Mouse (Mus musculus) E14TG2a.4 (cell line): ENCODE data around the gene 4930404N11Rik.

Experiments used
- H3K27me3 ChIP-seq: 2 replicates; pipeline ENCODE4 v1.6.1; 2014; ENCODE audit warnings: low read length, control low read depth; ENCODE audit not compliant: insufficient read depth
- H3K36me3 ChIP-seq: 2 replicates; pipeline ENCODE4 v1.6.1; 2014; ENCODE audit warnings: low read length, control low read depth; ENCODE audit not compliant: insufficient read depth
- H3K4me1 ChIP-seq: replicated peaks from 2 replicates; pipeline ENCODE4 v1.6.1; 2014; ENCODE audit warnings: low read depth, low read length, control low read depth
- H3K4me3 ChIP-seq: replicated peaks from 2 replicates; pipeline ENCODE4 v1.5.1; 2014; ENCODE audit warnings: mild to moderate bottlenecking, low read length
- H3K9me3 ChIP-seq: 2 replicates; pipeline ENCODE4 v1.6.1; 2014; ENCODE audit warnings: low read length, control low read depth
- CTCF ChIP-seq: conservative IDR thresholded peaks from 2 replicates; pipeline ENCODE4 v1.5.1; 2014; ENCODE audit warnings: low read length
- NANOG ChIP-seq: IDR thresholded peaks from 2 replicates; pipeline ENCODE4 v1.6.1; 2014; ENCODE audit warnings: borderline replicate concordance, low read length, mixed read lengths
- POU5F1 ChIP-seq: IDR thresholded peaks from 2 replicates; pipeline ENCODE4 v1.6.1; 2014; ENCODE audit warnings: low read length, borderline replicate concordance

The 4930404N11Rik gene

GRCm38 (mm10) chr10:81355533-81355932 is 10.1 kb downstream of the 4930404N11Rik start:
- Histone ChIP-seq H3K4me3 (peak overlapping the region; percentile 93; the same call in 1 of the 2 replicates), H3K9me3 (no peaks in the 10 kb centered on the region), H3K27me3 (no peaks in the 10 kb centered on the region), H3K4me1 (peaks cover 91% of the 10 kb centered on the region), H3K36me3 (peaks cover 21% of the 10 kb centered on the region)
- TF ChIP-seq POU5F1 (no peak), CTCF (no peak)

DNA sequence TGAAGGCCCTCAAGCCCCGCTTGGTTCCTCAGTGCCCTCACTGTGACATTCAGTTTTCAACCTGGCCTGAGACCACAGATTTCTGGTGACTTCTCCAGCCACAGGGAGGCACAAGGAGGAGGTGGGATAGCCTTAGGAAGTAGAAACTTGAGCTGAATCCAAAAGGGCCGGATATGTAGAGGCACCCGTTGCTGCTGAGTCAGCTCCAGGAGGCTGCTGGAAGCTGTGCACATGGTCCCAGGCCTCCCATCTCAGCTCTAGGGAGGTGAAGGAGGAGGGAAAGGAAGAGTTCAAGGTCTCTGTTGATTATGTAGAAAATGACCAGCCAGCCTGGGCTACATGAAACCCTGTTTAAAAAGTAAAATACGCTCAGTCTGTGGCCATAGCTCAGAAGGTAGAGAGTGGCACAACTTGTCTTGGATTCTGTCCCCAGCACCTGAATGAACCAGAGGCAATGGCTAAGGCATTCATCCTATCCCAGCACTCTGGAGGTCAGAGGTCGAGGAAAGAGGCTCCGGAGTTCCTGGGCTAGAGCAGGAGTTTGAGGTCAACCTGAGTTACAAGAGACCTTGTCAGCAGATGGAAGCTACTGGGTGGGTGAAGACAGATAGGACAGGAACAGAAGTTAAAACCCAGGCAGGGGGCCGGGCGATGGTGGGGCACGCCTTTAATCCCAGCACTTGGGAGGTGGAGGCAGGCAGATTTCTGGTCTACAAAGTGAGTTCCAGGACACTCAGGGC is 10.7 kb downstream of the 4930404N11Rik start:
- Histone ChIP-seq H3K4me3 (peak overlapping the region; percentile 50), H3K4me1 (peaks cover 85% of the 10 kb centered on the region), H3K9me3 (no peaks in the 10 kb centered on the region), H3K27me3 (no peaks in the 10 kb centered on the region), H3K36me3 (peaks cover 15% of the 10 kb centered on the region)
- TF ChIP-seq NANOG (no peak), POU5F1 (no peak), CTCF (no peak)

DNA sequence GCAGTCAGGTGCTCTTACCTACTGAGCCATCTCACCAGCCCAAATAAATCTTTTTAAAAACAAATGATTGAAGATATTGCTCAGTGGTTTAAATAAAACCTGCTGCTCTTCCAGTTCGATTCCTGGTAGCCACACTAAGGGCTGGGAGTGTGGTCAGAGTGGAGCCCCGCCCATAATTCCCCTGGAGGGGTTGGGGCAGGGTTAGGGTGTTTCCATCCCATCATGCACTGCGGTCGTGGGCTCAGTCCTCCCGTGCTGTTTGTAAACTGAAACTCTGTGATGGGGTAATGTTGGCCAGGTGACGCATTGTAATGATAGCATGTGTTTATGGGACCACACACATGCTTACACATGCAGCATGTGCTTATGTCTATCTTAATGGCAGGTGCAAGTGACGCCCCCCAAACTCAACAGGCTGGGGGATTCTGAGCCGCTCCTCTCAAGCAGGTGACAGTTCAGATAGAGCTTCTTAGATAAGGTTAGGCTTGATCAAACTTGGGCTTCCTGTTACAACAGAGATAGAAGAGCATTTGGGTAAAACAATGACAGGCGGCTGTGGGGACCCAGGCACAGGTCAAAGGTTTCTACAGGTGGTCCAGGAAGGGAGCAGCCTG is 13.8 kb downstream of the 4930404N11Rik start:
- TF ChIP-seq CTCF (no peak), NANOG (no peak), POU5F1 (no peak)

DNA sequence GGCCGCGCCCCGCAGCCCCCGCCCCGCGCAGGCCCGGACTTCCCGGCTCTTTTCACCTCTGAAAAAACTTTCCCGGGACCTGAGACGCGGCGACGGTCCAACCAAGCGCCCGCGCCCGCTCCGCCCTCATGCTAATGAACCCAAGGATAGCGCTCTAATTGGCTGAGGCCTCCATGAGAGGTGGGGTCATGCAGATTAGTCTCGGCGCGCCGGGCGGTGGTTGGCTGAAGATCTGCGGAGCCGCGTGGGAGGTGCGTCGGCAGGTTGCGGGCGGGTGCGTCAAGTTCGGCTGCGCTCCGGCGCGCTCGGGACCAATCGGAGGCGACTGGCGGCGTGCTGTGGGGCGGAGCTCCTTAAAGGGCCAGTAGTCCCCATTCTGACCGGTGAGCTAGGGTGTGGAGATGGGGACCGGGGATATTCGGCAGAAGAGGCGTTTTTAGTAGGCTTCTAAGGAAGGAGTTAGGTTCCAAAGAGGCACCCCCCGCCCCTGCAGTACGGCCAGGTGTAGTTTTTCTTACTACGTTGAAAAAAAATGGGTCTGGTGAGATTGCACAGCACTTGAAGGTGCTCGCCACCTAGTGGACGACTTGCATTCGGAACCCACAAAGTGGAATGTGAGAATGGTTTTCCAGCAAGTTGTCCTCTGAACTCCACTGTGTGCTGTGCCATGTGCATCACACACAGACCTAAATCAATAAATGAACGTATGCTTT is 15.1 kb downstream of the 4930404N11Rik start, which contains the start of gene Hmg20b:
Hmg20b (minus strand) TSS at position 130 of the 713 bp plus-strand sequence.
- Histone ChIP-seq H3K4me1 (peaks cover 88% of the 10 kb centered on the region), H3K9me3 (no peaks in the 10 kb centered on the region), H3K4me3 (peak within 1 kb of the TSS; percentile 97), H3K36me3 (peaks cover 24% of the 10 kb centered on the region), H3K27me3 (peaks cover 3% of the 10 kb centered on the region)
- TF ChIP-seq CTCF, result peak; percentile 90
- TF ChIP-seq NANOG, result no peak

More for the DNA sequence above, 13.8 kb downstream of the 4930404N11Rik start:
- Histone ChIP-seq H3K36me3 (peaks cover 18% of the 10 kb centered on the region), H3K27me3 (no peaks in the 10 kb centered on the region), H3K9me3 (no peaks in the 10 kb centered on the region), H3K4me3 (peak overlapping the region; percentile 97), H3K4me1 (peaks cover 90% of the 10 kb centered on the region)

DNA sequence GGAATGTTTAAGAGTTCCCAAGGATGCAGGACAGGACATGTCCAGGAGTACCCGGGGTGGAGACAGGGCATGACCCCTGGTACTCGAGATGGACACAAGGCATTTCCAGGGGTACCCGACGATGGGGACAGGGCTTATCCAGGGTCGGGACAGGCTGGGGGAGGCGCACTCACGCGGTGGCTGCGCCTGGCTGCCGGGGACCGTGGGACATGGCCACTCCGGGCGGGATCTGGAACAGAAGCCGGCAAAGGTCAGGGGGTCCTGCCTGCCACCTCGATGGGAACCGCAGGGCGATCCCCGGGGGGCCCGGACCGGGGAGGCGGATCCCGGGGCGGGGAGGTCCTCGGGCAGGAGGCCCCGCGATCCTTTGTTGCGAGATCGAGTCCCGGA is 15.7 kb downstream of the 4930404N11Rik start:
- Histone ChIP-seq H3K27me3 (peaks cover 7% of the 10 kb centered on the region), H3K9me3 (no peaks in the 10 kb centered on the region), H3K4me3 (peak overlapping the region; percentile 97), H3K36me3 (peaks cover 29% of the 10 kb centered on the region), H3K4me1 (peaks cover 89% of the 10 kb centered on the region)
- TF ChIP-seq CTCF (no peak), NANOG (no peak), POU5F1 (no peak)

DNA sequence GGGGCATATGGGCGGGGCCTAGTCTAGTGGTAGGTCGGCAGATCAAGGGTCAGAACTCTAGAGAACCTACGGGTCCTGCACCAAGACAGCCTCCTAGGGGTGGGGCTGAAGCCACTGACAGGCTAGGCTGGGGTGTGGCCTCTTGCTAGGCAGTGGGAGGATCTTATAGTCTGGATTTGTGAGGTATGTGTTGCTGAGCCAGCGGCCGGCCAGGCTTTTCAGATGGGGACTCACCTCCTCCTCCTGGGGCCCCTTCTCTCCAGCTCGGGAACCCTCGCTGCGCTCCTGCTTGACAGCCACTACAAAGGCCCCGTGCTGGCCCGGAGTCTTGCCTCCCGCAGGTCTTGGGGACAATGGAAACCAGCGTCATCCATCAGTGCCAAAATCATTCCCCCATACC is 16.5 kb downstream of the 4930404N11Rik start:
- TF ChIP-seq NANOG, result no peak
- TF ChIP-seq CTCF, result no peak; the same call in 1 of the 2 replicates
- no peak for TF ChIP-seq POU5F1
- peaks cover 14% of the 10 kb centered on the region for H3K27me3 ChIP-seq

DNA sequence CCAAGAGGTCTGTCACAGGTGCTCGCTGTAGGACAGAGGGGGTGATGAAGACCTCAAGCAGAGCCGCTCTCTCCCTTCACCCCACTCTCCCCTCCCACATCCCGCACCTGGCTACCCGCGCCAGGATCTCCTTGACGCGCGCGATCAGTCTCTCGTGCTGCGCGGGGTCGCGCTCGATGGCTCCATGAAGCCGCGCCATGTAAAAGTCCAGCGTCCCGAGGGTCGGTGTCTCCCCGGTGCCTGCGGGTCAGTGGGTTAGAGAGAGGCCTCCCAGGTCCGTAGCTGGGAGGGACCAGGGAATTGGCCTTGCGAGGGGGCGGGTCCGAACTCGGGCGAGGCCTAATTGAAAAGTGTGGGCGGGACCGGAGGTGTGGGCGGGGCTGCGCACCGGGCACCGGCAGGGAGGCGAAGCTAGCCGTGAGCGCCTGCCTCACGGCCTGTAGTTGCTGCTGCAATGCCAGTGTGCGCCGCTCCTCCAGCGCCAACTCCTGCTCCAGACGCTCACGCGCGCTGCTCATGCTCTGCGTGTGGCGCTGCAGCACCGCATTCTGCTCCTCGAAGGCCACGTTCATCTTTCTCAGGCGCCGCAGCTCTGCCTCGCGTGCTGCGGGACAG is 19.1 kb downstream of the 4930404N11Rik start:
- Histone ChIP-seq H3K9me3 (no peaks in the 10 kb centered on the region), H3K27me3 (peaks cover 37% of the 10 kb centered on the region), H3K4me1 (peaks cover 78% of the 10 kb centered on the region), H3K4me3 (peak overlapping the region; percentile 76), H3K36me3 (peaks cover 29% of the 10 kb centered on the region)
- no peak for TF ChIP-seq POU5F1
- no peak for TF ChIP-seq CTCF
- no peak for TF ChIP-seq NANOG

More for the DNA sequence above, 16.5 kb downstream of the 4930404N11Rik start:
- Histone ChIP-seq H3K4me3 (peak overlapping the region; percentile 97), H3K36me3 (peaks cover 29% of the 10 kb centered on the region), H3K4me1 (peaks cover 85% of the 10 kb centered on the region), H3K9me3 (no peaks in the 10 kb centered on the region)

GRCm38 (mm10) chr10:81345162-81345534 is 20.5 kb downstream of the 4930404N11Rik start:
- Histone ChIP-seq H3K27me3 (peaks cover 37% of the 10 kb centered on the region), H3K36me3 (peaks cover 29% of the 10 kb centered on the region), H3K9me3 (no peaks in the 10 kb centered on the region), H3K4me3 (no peak overlapping the region), H3K4me1 (peaks cover 84% of the 10 kb centered on the region)
- no peak for TF ChIP-seq POU5F1
- no peak for TF ChIP-seq CTCF
- TF ChIP-seq NANOG, result no peak
